Mouse (Mus musculus) adrenal gland (tissue): Measurements from ENCODE around the gene Cnmd.

Source experiments
- intact Hi-C: fragments of 180-260 bp; cut with DNase I; formaldehyde crosslinking; loops from one replicate; pipeline ENCODE4 v1.15.1; 2025
- long read RNA-seq, 2 experiments: library from polyadenylated mRNA; unstranded; transcript quantifications; one replicate each; pipeline ENCODE4 v2.0.0; 2020; ENCODE audit warnings: borderline replicate concordance in 1 of 2; ENCODE audit not compliant: insufficient replicate concordance in 1 of 2

The Cnmd gene
- long read RNA-seq, experiment 1 = 0 reads
- long read RNA-seq, experiment 2 = 0 reads

GRCm38 (mm10) chr14:79662001-79662400 lies at the start of gene Cnmd:
Gene Cnmd (minus strand): TSS chr14:79662170.
- intact Hi-C loops = loop anchor here (5.0 kb wide), 1 partner anchor 45 kb away; no protein-coding TSS in a partner anchor

GRCm38 (mm10) chr14:79711301-79711700 lies 49.3 kb upstream of the Cnmd start:
- intact Hi-C loops = no loop called here

GRCm38 (mm10) chr14:79703523-79704172 lies 41.7 kb upstream of the Cnmd start:
- intact Hi-C loops = no loop called here

- intact Hi-C loops = no loop called here
These were observed 39.6 kb upstream of the Cnmd start for GRCm38 (mm10) chr14:79701606-79702005.

GRCm38 (mm10) chr14:79701054-79701453 lies 39.1 kb upstream of the Cnmd start:
- intact Hi-C loops = no loop called here

GRCm38 (mm10) chr14:79699381-79699780 lies 37.4 kb upstream of the Cnmd start:
- intact Hi-C loops = no loop called here

- intact Hi-C loops = no loop called here
These were observed 28.3 kb upstream of the Cnmd start for GRCm38 (mm10) chr14:79690068-79690844.

GRCm38 (mm10) chr14:79680652-79681051 lies 18.7 kb upstream of the Cnmd start:
- intact Hi-C loops = no loop called here

- intact Hi-C loops = no loop called here
These were observed 16.1 kb upstream of the Cnmd start for GRCm38 (mm10) chr14:79677891-79678687.

- intact Hi-C loops = no loop called here
These were observed 15.3 kb upstream of the Cnmd start for GRCm38 (mm10) chr14:79677108-79677753.

GRCm38 (mm10) chr14:79673083-79674013 lies 11.4 kb upstream of the Cnmd start:
- intact Hi-C loops = no loop called here

- intact Hi-C loops = no loop called here
These were observed 10.6 kb upstream of the Cnmd start for GRCm38 (mm10) chr14:79672567-79672966.

GRCm38 (mm10) chr14:79671008-79671407 lies 9.0 kb upstream of the Cnmd start:
- intact Hi-C loops = no loop called here

GRCm38 (mm10) chr14:79661005-79661917 lies 709 bp downstream of the Cnmd start:
- intact Hi-C loops = loop anchor here (5.0 kb wide), 1 partner anchor 44 kb away; no protein-coding TSS in a partner anchor

- intact Hi-C loops = loop anchor here (5.0 kb wide), 1 partner anchor 43 kb away; no protein-coding TSS in a partner anchor
These were observed 1.5 kb downstream of the Cnmd start for GRCm38 (mm10) chr14:79660467-79660866.

GRCm38 (mm10) chr14:79658748-79659508 lies 3.0 kb downstream of the Cnmd start:
- intact Hi-C loops = no loop called here

- intact Hi-C loops = no loop called here
These were observed 3.7 kb downstream of the Cnmd start for GRCm38 (mm10) chr14:79658286-79658685.

- intact Hi-C loops = no loop called here
These were observed 9.3 kb downstream of the Cnmd start for GRCm38 (mm10) chr14:79652654-79653053.
